Mouse (Mus musculus): Measurements from ENCODE around the gene Foxp1.

The Foxp1 gene

DNA sequence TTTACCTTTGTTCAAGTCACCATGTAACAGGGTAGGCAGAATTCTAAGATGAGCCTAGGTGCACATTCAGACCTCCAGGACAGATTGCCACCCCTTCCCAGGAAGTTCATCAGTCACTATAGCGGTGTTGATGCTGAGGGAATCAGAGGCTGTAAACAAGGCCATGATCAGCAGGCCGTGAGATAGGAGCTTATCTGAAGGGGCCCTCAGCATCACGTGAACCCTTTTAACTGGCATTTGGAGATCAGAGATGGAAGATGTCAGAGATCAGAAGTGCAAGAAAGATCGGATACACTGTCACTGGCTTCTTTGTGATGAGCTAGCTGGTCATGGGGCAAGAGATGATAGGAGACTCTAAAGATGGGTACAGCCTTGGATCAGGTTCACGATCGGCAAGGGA, 414.8 kb downstream of the Foxp1 start:
- no peak for DNase-seq

DNA sequence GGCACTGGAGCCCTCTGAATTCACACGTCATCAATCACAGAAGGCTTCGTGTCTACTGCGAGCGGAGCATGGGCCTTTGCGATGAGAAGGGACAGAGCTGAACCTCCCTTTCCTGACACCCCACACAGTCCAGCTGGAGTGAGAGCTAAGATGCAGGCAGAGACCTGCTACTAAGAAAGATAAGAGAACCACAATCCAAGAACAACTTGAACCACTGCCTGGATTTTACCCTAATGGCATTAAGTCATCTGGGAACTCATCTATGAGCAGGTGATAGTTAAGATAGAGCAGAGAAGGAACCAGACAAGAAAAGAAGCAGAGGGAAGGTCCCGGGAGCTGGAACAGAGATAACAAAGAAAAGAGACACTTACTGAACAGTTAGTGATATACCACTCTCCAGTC, 415.4 kb downstream of the Foxp1 start:
- DNase-seq, result no peak

DNA sequence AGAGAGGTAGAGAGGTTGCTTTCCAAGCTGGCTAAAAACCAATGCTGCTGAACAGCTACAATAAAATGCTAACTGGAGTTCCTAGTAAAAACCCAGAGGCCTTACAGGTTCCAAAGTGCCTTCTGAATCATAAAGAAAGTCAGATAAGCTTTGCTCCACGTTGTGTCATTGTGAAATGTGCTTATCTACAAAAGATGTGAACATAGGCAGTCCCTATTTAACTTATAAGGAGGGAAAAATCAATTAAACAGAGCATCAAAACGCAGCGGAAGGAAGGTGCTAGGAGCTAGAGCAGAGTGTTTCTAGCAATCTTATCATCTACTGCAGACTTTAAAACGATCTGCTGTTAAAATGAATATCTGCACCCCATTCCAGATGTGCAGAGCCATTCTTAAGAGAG, 416.5 kb downstream of the Foxp1 start:
- DNase-seq, result no peak

DNA sequence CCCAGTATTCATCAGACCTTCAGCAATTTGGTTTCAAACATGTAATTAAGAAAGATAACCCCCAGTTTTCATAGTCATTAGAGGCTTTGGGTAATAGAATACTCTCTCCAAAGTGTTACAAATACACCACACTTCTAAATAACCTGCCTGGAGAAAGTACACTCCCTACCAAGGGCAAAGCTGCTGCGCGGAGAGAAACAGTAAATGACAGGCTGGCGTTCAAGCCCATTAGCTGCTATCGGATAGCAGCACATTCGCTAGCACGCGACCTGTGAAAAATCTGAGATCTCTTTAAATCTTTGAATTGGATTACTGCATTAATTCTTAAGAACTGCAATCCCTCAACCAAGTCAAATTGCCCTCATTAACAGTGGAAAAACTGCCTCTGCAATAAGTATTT, 418.1 kb downstream of the Foxp1 start:
- no peak for DNase-seq

DNA sequence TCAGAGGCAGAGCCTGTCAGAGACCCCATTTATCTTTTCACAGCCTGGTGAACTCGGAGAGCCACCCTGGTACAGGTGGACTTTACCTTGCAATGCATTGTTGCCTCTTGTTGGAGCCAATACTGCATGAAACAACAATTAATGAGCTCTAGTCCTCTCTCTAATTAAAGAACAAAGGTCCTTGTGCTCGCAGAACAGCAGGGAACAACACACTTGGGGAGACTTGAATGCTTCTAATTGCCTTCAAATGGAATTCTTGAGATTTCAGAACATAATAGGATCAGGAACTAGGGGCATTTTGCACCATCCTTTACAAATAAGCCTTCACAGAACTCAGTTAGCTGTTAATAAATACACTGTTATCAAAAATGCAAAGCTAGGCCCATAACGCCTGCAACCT, 418.6 kb downstream of the Foxp1 start:
- DNase-seq, result no peak

DNA sequence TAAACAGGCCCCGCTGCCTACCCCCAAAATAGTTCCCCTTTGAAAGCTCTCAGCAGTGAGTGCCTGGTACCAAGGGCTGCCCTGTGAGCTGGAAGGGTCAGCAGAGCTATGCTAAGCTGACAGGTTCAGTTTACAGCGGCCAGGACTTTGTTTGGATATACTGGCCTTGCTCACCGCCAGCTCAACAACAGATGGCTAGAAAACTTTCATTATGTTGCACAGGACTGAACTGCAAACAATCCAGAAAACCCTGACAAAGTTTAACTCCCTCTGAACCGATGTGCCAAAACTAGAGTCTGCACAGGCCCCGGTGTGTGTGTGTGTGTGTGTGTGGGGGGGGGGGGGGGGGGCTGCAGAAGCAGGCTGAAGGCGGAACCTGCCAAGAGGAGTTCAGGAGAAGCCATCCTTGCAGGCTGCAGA, 421.0 kb downstream of the Foxp1 start:
- no peak for DNase-seq

DNA sequence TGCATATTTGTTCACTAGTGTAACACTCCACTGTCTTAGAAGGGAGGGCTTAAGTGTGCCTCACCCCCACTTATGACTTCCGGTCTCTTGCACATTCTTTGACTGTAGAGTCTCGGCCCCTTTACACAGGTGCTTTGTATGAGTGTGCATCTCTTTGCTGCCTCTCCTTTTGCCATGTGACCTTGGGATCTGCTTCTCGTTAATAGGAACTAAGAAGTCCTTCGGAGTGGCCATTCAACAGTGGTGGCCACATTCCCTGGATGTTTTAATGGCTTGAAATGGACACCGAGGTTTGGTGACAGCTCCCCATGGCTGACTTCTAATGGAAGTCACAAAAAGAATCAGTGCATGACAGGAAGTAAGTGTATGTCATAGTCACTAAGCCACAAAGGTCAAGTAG, 422.2 kb downstream of the Foxp1 start:
- no peak for DNase-seq

DNA sequence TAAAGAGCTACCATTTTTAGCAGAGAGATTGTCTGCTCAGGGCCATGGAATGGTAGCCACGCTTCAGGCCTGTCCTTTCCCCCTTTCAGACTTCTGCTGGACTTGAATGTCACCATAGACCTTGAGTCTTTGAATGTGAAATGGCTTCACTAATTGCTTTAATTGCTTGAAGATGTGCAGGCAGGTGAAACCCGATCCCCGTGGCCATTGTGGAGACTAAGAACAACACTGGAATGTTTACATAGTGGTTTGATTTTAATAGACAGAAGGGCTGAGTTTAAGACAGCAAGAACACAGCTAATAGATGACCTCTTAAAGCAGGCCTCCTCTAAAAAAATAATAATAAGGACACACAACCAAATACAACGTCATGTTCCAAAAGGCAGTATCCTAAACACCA, 422.7 kb downstream of the Foxp1 start:
- DNase-seq, result no peak

DNA sequence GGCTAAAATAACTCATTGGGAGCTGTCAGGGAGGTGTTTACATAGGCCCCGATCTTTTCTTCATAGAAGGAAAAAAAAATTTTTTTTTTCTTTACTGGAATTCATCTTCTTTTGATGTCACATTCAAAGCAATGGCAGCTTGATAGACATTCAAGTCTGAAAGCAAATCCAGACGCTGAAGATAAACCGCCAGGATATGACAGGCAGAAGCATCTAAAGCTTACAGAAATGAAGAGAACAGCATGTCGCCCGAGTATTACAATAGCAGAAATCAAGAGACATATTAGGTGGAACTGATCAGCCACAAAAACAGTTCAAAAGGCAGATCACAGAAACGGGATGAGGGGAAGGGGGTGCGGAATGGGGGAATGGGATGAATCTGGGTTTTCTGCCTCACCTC, 425.3 kb downstream of the Foxp1 start:
- no peak for DNase-seq

DNA sequence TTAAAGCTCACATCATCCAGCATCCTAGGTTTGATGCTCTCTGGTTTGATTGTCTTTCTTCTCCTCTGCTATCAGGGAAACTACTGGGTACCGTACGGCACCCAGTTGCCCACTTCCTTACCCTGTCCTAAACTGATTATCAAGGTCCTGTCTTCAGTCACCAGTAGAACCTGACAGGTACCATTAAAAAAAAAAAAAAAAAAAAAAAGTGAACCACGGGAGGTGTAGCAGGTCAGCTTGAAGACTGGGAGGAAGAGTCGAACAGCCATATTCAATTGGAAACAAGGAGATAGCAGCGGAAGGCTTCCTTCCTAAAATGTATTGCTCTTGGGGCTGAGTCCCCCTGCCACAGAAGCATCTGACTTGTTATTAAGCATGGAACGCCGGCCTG, 425.8 kb downstream of the Foxp1 start:
- DNase-seq, result no peak

DNA sequence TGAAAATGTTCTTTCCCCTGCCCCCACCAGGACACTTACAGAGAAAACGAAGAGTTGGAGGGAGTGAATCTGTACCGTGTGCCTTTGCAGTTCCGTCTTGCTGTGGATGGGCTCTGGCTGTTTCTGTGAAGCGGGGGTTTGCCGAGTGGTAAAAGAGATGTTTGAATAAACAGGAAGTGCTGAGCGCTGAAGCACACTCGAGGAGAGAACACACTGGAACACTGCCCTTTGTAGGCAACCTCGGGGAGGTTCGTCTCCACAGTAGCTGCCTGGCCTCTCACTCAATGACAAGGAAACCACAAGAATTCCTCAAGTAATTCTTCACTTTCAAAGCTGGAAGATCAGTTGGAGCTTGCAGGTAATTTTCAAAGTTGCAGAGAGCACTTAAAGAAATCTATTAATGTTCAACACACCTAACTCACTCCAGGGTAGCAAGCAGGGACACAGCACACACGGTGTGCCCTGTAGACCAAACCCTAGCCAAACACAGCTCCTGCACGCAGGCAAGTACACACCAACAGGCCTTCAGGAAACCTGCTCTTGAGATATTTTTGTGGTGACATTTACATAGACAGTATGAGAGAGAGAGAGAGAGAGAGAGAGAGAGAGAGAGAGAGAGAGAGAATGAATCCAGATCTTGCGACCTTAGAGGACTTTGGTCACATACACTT, 426.3 kb downstream of the Foxp1 start:
- peak; percentile 77 for DNase-seq

DNA sequence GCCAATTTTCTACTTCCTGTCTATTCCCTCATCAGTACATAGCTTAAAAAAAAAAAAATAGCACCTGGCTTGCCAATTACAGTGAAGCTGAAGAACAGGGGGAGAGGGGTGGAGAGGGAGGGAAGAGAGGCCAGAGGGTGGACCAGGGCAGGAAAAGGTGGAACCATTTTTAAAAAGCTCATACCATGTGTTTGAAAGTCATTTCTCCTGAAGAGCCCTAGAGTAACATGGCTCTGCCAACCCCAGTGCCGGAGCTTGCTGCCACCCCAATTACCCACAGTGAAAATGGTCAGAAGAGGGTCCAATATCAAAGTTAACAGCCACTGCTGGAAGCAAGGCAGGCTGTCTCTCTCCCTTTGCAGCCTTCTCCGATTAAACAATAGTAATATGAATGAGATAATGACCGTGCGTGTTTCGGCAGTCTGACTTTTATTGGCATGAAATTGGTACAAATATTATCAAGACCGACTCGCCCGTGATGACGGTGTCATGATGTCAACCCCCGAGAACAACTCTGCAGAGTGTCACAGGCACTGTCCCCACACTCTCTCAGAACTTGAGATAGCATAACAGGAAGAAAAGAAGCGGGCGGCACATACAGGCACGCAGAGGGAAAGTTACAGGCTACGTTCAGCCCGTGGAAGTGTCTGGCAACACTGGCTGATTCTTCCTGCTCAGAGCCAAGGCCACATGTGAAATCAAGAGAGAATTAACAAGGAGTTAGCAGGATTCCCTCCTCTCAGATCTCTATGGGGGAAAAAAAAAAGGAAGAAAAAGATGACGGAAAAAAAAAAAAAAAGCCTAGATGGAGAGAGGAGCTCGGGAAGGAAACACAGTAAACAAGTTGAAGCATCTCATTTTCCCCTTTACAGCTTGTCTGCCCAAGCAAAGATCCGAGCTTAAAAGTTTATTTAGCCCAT, 427.1 kb downstream of the Foxp1 start:
- DNase-seq, result peak; percentile 49

DNA sequence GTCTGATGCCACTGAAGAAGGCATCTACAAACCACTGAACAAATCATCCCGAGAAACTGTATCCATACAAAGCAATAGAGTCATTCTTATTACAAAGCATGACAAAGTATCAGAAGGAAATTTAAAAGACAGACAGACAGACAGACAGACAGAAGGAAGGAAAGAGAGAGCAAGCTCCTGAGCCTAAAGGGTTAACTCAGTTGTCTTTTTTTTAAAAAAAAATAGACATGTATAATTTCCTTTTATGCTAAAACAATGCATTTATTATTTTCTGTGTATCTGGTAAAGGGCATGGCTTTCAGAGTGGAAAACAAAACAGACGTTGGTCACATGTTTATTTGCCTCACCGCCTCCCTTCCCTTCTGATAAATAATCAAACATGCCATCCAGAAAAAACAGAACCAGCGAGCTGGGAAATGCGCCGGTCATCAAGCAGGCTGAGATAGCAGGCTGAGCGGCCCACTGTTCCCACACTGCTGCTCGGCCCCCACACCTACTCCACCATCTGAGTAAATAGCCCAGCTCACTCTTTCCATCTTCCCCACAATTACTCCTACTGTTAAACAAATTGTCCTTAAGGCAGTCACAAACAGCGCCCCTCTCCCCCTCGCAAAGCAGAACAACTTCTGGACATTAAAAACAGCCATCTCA, 428.1 kb downstream of the Foxp1 start:
- DNase-seq, result peak; percentile 40

DNA sequence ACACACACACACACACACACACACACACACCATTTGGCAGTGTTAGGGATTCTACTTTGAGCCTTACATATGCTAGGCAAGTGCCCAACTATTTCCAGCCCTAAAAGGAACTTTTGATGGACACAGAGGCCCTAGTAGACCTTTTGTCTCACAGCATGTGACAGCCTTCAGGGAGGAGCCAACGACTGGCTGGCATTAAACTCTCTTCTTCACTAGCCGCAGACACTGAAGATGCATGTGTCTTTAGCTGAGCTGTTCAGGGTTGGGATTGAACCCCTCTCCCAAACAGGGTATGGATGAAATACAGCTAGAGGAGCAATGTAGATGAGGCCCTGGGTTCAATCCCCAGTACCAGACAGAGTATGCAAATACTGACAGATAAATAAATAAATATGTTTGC, 428.7 kb downstream of the Foxp1 start:
- no peak for DNase-seq

DNA sequence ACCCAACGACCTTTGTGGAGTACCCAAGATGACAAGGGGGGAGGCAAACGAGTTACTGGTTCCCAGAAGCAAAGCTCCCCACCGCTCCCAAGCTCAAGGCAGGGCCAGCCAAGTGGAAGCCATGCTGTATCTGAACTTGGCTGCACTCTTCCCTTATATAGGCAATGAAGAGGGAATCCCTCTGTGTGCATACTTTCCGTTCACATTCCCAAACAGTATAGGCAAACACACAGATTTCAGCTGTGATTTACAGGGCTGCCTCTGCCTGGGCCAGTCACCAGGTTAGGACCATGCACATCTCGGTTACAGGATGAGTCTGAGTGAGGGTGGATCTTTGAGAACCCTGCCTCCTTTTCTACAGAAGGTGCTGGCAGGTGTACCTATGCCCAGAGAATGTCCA, 429.3 kb downstream of the Foxp1 start:
- no peak for DNase-seq

DNA sequence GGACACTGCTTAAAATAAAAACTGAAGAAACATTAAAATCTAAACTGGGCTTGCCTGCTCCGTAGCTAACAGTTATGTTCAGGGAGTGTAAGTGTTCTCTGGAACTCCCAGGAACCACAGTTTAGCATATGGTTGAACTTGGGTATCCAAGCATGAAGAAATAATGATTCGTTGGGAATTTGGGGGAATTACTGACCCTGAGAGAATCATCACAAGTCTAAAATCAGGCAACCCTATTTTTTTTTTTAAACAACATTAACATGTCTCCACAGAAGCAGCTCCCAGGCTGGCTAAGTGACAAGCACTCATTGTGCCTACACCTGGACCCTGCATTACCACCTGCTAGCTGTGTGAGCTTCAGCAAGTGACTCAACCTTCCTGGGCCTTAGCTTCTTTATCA, 430.7 kb downstream of the Foxp1 start:
- no peak for DNase-seq

DNA sequence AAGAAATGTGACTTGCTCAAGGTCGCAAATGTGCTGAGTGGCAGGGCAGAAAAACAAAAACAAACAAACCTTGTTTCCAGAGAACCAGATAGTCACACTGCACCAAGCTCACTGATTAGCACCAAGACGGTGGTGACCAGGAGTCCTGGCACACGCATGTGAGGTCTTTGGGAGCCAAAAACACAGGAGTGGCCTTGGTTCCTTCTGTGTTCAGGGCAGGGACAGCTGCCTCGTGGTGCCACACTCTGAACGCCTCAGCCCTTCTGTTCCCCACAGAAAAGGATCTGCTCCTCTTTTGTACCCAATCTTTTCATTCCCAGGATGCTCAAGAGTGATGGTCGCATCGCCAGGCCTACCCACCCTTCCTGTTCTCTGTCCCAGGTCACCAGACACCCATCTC, 434.9 kb downstream of the Foxp1 start:
- no peak for DNase-seq

DNA sequence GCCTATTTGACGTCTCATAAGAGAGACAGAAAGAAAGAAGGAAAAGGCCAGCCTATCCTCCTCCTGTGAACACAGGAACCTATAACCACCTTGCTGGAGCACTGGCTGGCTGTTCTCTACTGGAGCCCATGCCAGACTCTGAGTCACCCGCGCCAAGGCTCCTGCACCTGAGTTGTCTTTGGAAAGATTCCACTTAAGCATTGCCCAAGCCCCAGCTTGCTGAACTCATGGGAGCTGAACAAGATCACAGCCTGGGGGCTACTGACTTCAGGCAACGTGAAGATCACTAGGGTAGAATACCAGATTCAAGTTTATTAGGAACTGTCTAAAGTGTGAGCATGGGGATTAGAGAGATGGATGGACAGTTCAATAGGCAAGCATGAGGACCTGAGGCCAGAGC, 437.6 kb downstream of the Foxp1 start:
- peak; percentile 57 for DNase-seq

DNA sequence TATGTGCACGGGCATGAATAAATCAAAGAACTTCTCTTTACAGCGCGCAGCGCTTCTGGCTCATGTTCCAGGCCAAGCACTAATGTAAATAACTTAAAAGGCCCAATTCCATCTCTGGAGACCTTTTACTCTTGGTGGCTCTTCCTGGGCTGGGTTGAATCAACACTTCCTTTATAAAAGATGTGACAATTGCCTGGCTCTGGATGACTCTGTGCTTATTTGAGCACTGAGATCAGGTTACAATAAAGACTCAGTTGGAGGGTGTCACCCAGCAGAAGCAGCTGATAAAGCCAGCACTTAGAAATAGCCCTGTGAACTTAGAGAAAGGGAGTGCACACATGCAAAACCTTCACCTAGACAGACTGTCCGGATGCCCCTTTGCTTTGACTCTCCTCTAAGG, 441.3 kb downstream of the Foxp1 start:
- DNase-seq, result no peak

DNA sequence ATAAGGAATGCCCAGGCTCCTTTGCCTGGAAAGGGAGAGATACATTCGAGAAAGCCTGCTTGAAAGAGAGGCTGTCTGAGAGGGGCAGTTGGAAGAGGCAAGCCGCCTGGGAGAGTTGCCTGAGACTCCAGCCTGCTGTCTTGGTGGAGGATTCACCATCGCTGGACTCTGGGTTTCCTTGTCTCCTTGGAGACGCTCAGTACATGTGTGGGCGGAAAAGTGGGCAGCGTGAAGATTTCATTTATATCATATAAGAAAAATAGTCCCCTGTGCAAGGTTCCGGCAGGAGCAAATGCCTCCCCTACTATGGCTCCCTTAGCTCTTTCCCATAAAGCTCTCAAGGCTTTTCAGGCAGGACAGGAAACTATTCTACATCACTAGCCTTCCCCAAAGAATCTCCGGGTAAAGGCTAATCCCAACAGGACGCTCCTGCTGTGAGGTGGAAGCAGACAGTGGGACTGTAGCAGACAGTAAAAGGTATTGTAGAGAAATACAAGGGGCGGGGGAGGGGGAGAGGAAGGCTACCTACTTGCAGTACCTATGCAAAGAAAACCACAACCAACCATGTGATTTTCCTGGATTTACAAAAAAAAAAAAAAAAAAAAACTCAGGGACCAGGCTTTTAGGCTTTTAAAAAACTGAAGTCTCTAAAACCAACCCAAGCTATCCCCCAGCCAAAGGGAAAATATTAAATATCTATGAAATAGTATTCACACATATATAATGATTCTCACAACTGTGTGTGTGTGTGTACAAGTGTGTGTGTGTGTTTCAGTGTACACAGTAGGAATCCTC, 443.3 kb downstream of the Foxp1 start:
- no peak for DNase-seq

DNA sequence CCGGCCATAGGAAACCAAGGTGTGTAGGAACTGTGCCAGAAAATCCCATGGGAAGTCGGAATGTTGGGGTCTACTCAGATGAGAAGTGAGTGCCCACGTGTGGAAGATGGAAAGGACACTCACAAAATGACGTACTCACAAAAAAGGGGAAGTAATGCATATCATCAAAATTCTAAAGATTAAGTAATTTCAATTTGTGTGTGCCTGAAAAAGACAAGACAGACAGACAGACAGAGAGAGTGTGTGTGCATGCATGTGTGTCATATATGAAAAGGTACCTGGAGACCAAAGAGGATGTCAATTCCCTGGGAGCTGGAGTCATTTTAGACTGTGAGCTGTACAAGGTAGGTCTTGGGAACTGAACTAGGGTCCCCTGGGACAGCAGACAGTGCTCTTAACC, 444.4 kb downstream of the Foxp1 start:
- no peak for DNase-seq

DNA sequence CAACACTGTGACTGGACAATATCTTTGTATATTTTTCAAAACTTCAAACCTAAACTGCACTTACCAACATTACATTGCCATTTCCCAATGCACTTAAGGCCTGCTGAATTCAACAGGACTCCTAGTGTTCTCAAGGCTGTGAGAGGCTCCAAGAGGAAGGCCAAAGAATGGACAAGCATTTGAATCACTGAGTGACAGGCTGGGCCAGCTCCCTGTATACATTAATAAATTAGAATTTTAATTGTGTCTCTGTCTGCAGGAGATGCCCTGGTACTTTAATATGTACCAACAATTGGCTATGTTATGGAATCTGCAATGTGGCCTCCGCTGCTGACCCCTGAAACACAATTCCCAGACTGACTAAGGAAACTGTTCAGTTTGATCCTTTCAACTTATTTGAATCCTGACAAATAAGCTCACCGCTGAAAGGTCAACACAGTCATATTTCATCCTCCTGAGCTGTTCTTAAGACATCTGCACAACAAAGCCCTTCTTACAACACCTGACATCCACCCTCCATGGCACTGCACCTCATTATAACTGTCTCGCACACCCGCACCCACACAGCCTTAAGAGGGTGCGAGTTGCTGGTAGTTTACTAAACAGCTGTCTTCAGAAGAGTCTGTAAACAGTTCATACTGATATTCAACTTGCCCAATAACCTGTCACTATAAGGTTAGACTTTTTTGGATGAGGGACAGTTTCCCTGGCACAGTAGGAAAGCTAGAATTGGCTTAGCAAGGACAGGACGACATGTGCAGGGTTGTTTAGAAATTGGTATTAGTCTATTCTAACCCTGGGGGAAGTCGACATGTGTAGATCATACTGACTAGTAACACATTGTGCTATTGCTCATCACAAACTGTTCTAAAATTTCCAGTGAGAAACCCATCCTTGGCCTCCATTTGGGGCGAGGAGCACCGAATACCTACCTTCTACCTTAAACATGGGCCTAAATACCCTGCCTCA, 448.9 kb downstream of the Foxp1 start:
- no peak for DNase-seq
